Mouse (Mus musculus): ENCODE measurements around the gene B020031M17Rik. TPM values are rescaled to one million over a fixed set of nuclear protein-coding genes. Genes with fewer than 3 reads are reported as not detected.

Gene B020031M17Rik
- not detected for polyA plus RNA-seq (2015; fragmentation: Illumina TruSeq; extraction: RNeasy Lipid Tissue Mini Kit (QIAGEN cat#74804); ENCODE audit: low read depth, low replicate concordance)

DNA sequence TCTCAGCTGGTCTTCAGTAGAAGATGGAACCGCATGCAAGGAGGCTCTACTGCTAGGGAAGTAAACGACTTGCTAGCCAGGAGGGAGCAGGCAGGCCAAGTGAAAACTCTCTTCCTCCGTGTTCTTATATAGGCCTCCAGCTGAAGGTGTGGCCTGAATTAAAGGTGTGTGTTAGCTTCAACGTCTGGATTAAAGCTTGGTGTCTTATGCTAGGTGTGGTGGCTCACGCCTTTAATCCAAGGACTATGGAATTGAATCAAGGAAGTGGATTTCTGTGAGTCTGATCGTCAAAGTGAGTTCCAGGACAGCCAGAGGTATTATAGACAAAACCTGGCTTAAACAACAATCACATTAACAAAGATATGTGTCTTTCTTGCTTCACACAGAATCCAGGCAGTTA, at the start of gene B020031M17Rik:
Gene B020031M17Rik (minus strand): TSS at position 101 of the 400 bp plus-strand sequence.

DNA sequence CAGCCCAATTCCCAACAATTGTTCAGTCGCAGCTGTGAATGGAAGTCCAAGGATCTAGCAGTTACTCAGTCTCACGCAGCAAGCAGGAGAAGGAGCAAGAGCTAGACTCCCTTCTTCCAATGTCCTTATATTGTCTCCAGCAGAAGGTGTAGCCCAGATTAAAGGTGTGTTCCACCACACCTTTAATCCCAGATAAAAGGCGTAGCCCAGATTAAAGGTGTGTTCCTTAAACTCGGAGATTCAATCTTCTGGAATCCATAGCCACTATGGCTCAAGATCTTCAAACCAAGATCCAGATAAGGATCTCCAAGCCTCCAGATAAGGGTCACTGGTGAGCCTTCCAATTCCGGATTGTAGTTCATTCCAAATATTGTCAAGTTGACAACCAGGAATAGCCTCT, 21.4 kb downstream of the B020031M17Rik start, which contains the start of gene Gm21761:
Gene Gm21761 (minus strand): TSS at position 101 of the 400 bp plus-strand sequence.

Other genes starting within 250 kb of the B020031M17Rik start
- 12.4 TPM for gene Nim1k, start 194.9 kb downstream of the B020031M17Rik start, polyA plus RNA-seq (2015; fragmentation: Illumina TruSeq; extraction: RNeasy Lipid Tissue Mini Kit (QIAGEN cat#74804); ENCODE audit: low read depth, low replicate concordance)
- gene Zfp131, start 159.9 kb downstream of the B020031M17Rik start, polyA plus RNA-seq (2015; fragmentation: Illumina TruSeq; extraction: RNeasy Lipid Tissue Mini Kit (QIAGEN cat#74804); ENCODE audit: low read depth, low replicate concordance): 38.5 TPM
- not detected for gene AF067063, start 120.6 kb downstream of the B020031M17Rik start, polyA plus RNA-seq (2015; fragmentation: Illumina TruSeq; extraction: RNeasy Lipid Tissue Mini Kit (QIAGEN cat#74804); ENCODE audit: low read depth, low replicate concordance)
- gene D13Ertd608e, start 114.8 kb downstream of the B020031M17Rik start, polyA plus RNA-seq (2015; fragmentation: Illumina TruSeq; extraction: RNeasy Lipid Tissue Mini Kit (QIAGEN cat#74804); ENCODE audit: low read depth, low replicate concordance): not detected
- gene Tcstv1, start 56.0 kb downstream of the B020031M17Rik start, polyA plus RNA-seq (2015; fragmentation: Illumina TruSeq; extraction: RNeasy Lipid Tissue Mini Kit (QIAGEN cat#74804); ENCODE audit: low read depth, low replicate concordance): not detected
- not detected for gene Gm21761, start 21.5 kb downstream of the B020031M17Rik start, polyA plus RNA-seq (2015; fragmentation: Illumina TruSeq; extraction: RNeasy Lipid Tissue Mini Kit (QIAGEN cat#74804); ENCODE audit: low read depth, low replicate concordance)
- not detected for gene Gm36079, start 76.2 kb upstream of the B020031M17Rik start, polyA plus RNA-seq (2015; fragmentation: Illumina TruSeq; extraction: RNeasy Lipid Tissue Mini Kit (QIAGEN cat#74804); ENCODE audit: low read depth, low replicate concordance)
- gene Gm21188, start 101.4 kb upstream of the B020031M17Rik start, polyA plus RNA-seq (2015; fragmentation: Illumina TruSeq; extraction: RNeasy Lipid Tissue Mini Kit (QIAGEN cat#74804); ENCODE audit: low read depth, low replicate concordance): not detected
- gene Gm20767, start 189.4 kb upstream of the B020031M17Rik start, polyA plus RNA-seq (2015; fragmentation: Illumina TruSeq; extraction: RNeasy Lipid Tissue Mini Kit (QIAGEN cat#74804); ENCODE audit: low read depth, low replicate concordance): not detected
- not detected for gene Gm21818, start 221.6 kb upstream of the B020031M17Rik start, polyA plus RNA-seq (2015; fragmentation: Illumina TruSeq; extraction: RNeasy Lipid Tissue Mini Kit (QIAGEN cat#74804); ENCODE audit: low read depth, low replicate concordance)